Mouse (Mus musculus) cerebellum, adult (tissue): ENCODE data around the gene Tph1.
"Not testable (repeated sequence)": the region's sequence is repeated elsewhere in the genome, so short reads cannot be mapped to it uniquely, and the experiment has no call there.

ENCODE experiments used
- ATAC-seq: cut with Nextera tagmentation; 2 replicates; pipeline ENCODE4 v1.9.2; 2017; ENCODE audit warnings: mild to moderate bottlenecking, moderate library complexity, mixed read lengths; ENCODE audit not compliant: insufficient number of reproducible peaks, low FRiP score, low TSS enrichment

Gene Tph1

GRCm38 (mm10) chr7:46652279-46652678 lies 20.1 kb downstream of the Tph1 start:
- no peak for ATAC-seq

- not testable (repeated sequence) for ATAC-seq
These were observed 22.1 kb downstream of the Tph1 start for GRCm38 (mm10) chr7:46650231-46650630.

- ATAC-seq, result no peak
These were observed 23.8 kb downstream of the Tph1 start for GRCm38 (mm10) chr7:46648431-46649140.

GRCm38 (mm10) chr7:46643172-46643571 lies 29.2 kb downstream of the Tph1 start:
- peak; percentile 57 for ATAC-seq

DNA sequence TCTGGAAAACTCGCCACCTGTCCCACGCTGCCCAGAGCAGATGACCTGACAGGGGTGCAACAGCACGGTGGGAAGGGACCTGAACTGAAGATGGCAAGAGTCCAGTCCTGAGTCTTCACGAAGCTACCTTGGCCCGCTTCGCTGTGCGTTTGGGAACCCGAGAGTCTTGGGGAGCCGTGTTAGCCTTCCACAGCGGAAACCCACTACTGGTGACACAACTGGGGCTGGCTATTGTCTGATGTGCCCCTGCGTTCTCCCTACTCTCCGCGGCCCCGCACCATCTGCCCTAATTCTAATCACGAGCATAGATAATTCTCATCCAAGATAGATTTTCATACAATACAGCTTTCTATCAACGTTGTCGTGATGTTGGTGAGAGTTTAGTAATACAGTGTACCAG lies 32.3 kb downstream of the Tph1 start:
- no peak for ATAC-seq

DNA sequence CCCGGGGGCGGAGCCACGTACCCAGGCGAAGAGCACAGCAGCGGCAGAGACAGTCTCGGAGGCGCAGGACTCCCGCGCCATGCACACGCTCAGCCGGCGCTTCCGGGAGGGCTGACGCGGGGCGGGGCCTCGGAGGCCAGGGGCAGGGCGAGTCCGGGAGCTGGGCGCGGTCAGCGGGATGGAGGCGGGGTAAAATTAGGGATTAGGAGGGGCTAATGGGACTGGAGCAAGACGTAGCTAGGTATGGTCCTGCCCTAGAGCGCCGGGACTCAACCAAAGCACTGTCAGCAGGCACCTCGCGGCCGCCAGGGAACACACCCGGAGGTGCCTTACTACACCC lies 32.7 kb downstream of the Tph1 start, which contains the start of gene Sergef:
TSS of gene Sergef (minus strand) at position 116 of the 340 bp plus-strand sequence.
- peak; percentile 94 for ATAC-seq

DNA sequence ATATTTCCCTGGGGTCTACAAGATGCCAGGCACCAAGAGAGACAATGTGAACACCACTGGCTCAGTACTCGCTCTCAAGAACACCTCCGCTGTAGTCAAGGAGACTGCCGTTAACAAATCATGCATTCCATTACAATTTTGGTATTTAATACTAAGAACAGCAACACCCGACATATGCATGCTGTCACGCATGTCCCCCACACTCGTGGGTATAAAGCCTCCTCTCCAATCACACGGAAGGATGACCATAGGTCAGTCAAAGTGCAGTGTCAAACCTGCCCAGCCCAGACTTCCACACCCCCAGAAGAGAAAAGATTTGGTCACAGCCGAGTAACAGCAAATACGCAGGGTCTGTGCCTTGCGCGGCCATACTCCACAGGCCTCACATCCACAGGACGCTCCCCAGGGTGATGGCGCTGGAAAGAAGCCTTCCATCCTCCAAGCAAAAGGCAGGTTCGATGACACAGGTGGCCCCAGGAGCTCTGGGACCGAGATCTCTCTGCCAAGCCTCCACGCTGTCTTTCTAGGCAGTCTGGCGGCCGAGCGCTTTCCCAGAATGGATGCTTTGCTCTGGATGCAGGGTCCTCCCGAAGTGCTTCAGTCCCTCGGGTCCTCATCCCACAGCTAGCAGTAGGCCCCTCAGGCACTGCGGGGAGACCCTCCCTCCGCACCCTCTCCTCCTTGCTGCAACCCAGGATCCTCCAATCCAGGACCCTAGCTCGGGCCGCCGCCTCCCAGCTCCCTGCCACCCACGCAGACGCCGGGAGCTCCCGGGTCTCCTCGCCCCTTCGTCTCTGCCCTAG lies 33.2 kb downstream of the Tph1 start:
- peak; percentile 13; the same call in 1 of the 2 replicates for ATAC-seq

DNA sequence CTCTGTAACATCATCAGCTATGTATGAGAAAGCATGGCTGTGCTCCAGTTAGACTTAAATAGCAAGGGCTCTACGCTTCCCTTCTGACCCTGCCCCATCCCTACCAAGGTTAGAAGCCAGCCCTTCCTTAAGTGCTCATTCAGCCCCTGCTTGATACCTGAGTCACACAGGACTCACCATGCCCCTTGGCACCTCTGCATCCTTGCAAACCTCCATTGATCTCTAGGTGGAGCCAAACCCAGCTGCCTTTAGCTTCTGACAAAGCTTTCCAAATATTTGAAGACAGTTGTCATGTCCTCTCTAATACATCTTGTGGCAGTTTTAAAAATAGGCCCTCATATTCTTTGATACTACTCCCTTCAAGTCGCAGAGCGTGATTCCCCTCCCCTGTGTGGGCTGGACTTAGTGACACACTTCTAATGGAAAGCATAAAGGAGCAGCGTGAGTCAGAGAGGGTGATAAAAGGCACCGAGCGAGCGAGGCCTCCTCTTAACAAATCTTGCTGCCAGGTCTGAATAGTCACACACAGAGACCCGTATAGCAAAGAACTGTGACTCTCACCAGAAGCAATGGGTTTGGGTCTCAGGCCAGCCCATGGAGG lies 43.9 kb downstream of the Tph1 start:
- no peak for ATAC-seq

DNA sequence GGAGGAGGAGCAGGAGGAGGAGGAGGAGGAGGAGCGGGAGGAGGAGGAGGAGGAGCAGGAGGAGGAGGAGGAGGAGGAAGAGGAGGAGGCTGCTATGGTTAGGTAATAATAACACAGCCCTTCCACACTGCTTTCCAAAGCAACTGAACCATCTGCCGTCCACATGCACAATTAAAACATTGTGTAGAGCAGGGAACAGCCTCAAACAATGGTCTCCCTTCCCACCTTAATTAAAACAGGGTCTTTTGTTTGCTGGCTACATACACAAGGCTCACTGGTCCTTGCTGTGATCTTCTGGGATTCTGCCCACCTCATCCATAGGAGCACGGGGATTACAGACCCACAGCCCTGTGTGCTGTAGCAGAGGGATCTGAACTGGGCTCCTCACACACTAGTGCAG lies 48.4 kb downstream of the Tph1 start:
- ATAC-seq, result no peak

GRCm38 (mm10) chr7:46618416-46619110 lies 53.8 kb downstream of the Tph1 start:
- no peak for ATAC-seq

- ATAC-seq, result no peak
These were observed 55.8 kb downstream of the Tph1 start for GRCm38 (mm10) chr7:46616429-46617005.

- ATAC-seq, result no peak
These were observed 56.9 kb downstream of the Tph1 start for GRCm38 (mm10) chr7:46615256-46615977.

- no peak for ATAC-seq
These were observed 58.1 kb downstream of the Tph1 start for GRCm38 (mm10) chr7:46614263-46614662.

DNA sequence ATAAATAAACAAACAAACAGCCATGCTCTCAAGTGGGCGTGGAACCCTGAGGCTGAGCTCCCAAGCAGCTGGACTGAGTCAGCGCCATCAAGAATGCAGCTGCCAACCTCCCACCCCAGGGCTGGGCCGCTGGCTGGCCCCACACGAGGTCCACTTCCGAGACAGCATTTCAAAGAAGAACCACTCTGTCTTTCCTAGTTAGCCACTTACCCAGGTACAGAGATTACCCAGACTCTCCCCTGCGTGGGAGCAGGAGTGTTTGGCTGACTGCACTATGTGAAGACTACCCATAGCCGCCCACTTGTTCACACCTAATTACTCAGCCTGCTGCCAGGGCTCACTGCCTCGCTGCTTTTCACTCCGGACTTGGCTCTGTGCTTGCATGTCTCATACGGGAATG lies 59.2 kb downstream of the Tph1 start:
- no peak for ATAC-seq

DNA sequence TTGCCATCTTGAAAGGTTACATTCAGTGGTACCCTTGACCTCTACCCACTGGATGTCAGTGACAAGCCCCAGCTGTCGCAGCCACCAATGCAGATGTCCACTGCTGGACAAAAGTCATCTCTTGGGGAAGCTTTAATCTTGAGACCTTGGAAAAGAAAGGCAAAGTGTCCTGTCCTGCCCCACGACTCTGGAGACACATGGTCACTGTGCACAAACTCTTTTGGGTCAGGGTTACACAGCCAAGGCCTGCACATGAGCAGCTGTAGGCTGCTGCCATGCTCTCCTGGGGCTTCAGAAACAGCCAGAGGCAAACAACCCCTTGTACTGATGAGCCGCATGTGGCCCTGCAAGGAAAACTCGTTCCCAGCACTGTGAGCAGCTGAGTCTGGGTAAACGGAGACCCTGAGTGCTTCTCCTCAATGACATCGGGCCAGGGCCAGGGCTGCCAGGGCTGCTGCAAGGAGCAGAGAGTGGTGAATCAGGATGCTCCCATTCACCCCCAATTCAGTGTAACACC lies 59.9 kb downstream of the Tph1 start:
- ATAC-seq, result no peak

GRCm38 (mm10) chr7:46611970-46612369 lies 60.4 kb downstream of the Tph1 start:
- peak; percentile 31; the same call in 1 of the 2 replicates for ATAC-seq

- peak; percentile 29; the same call in 1 of the 2 replicates for ATAC-seq
These were observed 63.0 kb downstream of the Tph1 start for GRCm38 (mm10) chr7:46609317-46609716.

GRCm38 (mm10) chr7:46607428-46608055 lies 64.8 kb downstream of the Tph1 start:
- no peak for ATAC-seq

GRCm38 (mm10) chr7:46607031-46607426 lies 65.3 kb downstream of the Tph1 start:
- ATAC-seq, result no peak
